Mouse (Mus musculus) erythroblast, adult 5-6 weeks (primary cell): ENCODE data around the gene Gm14548. TPM values are rescaled to one million over a fixed set of nuclear protein-coding genes. Genes with fewer than 3 reads are reported as not detected.
"Not testable (repeated sequence)": the region's sequence is repeated elsewhere in the genome, so short reads cannot be mapped to it uniquely, and the experiment has no call there.

Experiments
- ATAC-seq: replicated peaks from 2 replicates; pipeline ENCODE4 v1.8.0; 2016; ENCODE audit warnings: moderate number of reproducible peaks, mild to moderate bottlenecking, moderate TSS enrichment, inconsistent platforms; ENCODE audit not compliant: poor library complexity, low FRiP score, severe bottlenecking
- total RNA-seq, 2 experiments: library from RNA; stranded (forward) in 1 of 2; stranded (reverse) in 1 of 2; fragments of 150-400 nt in 1 of 2; fragments of 200-764, 138-1000 nt in 1 of 2; gene quantifications; 2 replicates each; pipeline versions ENCODE4 v1.2.3 to v1.2.4; 2015 to 2017; ENCODE audit warnings: low replicate concordance in 2 of 2

Gene Gm14548
- total RNA-seq (2015; ENCODE audit: low replicate concordance), result 7.5 and 8.8 TPM in 2 replicates
- total RNA-seq (2017; ENCODE audit: low replicate concordance), result 7.4 and 8.4 TPM in 2 replicates

- ATAC-seq, result not testable (repeated sequence)
Measured at GRCm38 (mm10) chr7:3898036-3898590, at the start of gene Gm14548. Gene Gm14548 (minus strand): TSS chr7:3898120.

- no peak for ATAC-seq
Measured at GRCm38 (mm10) chr7:3946117-3946516, 48.2 kb upstream of the Gm14548 start.

DNA sequence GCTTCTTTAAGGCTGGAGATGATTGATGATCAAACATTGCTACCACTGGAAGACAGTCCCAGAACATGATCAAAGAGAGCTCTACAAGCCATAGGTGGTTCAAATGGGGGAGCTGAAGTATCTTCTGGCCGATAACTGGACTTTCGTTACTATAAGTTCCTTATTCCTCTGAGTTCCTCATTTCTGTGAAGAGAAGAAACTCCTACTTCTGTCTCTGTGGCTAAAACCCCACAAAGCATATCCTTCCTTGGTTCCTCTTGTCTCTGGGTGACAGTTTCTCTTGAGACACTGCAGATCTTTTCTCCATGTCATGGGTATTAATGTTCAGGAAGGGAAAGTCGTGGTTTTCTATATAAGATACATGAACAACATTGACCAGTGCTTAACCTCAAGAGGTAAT lies 43.0 kb upstream of the Gm14548 start:
- ATAC-seq, result no peak

GRCm38 (mm10) chr7:3939866-3940525 lies 42.1 kb upstream of the Gm14548 start:
- ATAC-seq, result no peak

GRCm38 (mm10) chr7:3935473-3935872 lies 37.6 kb upstream of the Gm14548 start:
- ATAC-seq, result not testable (repeated sequence)

DNA sequence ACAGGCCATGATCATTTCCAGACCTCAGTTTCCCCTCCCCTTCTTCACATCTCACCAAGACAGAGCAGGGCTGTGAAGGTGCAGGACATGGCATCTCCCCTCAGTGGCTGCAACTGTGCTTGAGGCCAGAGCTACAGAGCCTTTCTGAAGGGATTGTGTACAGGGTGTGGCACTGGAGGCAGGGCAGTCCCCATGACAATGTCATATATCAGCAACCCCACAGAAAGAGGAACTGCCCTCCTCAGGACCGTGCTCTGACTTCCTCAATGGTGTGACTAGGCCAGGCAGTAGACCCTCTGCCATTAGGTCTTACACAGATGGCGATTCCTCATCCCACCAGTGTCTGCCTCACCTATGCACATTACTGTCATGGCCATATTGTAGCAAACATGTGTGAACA lies 17.5 kb upstream of the Gm14548 start, which contains the start of gene Lilra6:
Gene Lilra6, minus strand, starts transcription at position 117 of the 400 bp plus-strand sequence.
- not testable (repeated sequence) for ATAC-seq

DNA sequence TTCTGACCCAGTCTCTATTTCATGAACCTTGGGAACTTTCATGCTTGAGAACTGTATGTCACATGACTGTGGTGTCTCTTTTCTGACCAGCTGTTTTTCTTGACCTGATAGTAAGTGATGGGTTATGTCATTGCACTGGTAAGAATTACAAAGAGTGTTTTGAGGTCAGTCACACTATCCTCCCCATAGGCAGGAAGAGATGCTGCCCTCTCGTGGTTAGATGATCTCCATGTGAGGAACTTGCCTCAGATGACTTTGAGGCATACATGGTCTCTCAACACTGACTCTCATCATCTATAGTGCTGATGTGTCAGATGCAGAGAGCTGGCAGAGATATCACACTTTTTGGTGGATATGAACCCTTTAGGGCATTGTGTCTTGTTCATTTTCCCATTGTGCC lies 5.8 kb upstream of the Gm14548 start:
- ATAC-seq, result no peak

- ATAC-seq, result not testable (repeated sequence)
Measured at GRCm38 (mm10) chr7:3875032-3875431, 22.9 kb downstream of the Gm14548 start.

DNA sequence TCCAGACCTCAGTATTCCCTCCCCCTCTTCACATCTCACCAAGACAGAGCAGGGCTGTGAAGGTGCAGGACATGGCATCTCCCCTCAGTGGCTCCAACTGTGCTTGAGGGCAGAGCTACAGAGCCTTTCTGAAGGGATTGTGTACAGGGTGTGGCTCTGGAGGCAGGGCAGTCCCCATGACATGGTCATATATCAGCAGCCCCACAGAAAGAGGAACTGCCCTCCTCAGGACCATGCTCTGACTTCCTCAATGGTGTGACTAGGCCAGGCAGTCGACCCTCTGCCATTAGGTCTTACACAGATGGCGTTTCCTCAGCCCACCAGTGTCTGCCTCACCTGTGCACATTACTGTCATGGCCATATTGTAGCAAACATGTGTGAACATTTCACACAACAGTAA lies 53.0 kb downstream of the Gm14548 start, which contains the start of gene Pira2:
Gene Pira2, minus strand, starts transcription at position 101 of the 400 bp plus-strand sequence.
- ATAC-seq, result not testable (repeated sequence)

DNA sequence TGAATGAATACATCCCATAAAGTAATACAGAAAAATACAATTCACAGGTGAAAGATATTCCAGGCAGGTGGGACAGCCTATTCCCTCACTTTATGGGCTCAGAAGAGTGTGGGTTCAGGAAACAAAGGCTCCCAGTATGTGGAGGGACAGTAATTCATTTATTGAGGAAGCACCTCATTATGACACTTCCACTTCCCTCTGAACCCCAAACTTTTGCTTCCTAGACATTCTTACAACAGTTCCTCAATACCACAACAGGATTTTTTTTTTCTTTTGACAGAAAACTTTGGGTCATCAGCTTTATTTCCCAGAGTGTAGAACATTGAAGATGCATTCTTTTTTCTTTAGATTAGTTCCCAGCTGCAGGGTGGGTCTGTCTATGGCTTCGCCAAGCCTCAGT lies 60.1 kb downstream of the Gm14548 start:
- ATAC-seq, result not testable (repeated sequence)

Other genes starting within 250 kb of the Gm14548 start
- gene Leng1, start 232.3 kb downstream of the Gm14548 start, total RNA-seq (2015; ENCODE audit: low replicate concordance), result 1.5 and 5.0 TPM in 2 replicates
- 1.7 and 2.6 TPM in 2 replicates for gene Leng1, start 232.3 kb downstream of the Gm14548 start, total RNA-seq (2017; ENCODE audit: low replicate concordance)
- gene Tmc4, start 220.6 kb downstream of the Gm14548 start, total RNA-seq (2015; ENCODE audit: low replicate concordance), result 0.63 TPM in 1 of 2 replicates, not detected in the other
- gene Tmc4, start 220.6 kb downstream of the Gm14548 start, total RNA-seq (2017; ENCODE audit: low replicate concordance), result 2.1 and 3.6 TPM in 2 replicates
- gene Tsen34, start 205.3 kb downstream of the Gm14548 start, total RNA-seq (2015; ENCODE audit: low replicate concordance), result 1.2 and 7.9 TPM in 2 replicates
- 1.3 and 3.2 TPM in 2 replicates for gene Tsen34, start 205.3 kb downstream of the Gm14548 start, total RNA-seq (2017; ENCODE audit: low replicate concordance)
- 22.8 and 27.7 TPM in 2 replicates for gene Mboat7, start 204.6 kb downstream of the Gm14548 start, total RNA-seq (2015; ENCODE audit: low replicate concordance)
- 6.1 and 8.4 TPM in 2 replicates for gene Mboat7, start 204.6 kb downstream of the Gm14548 start, total RNA-seq (2017; ENCODE audit: low replicate concordance)
- 418 and 419 TPM in 2 replicates for gene Rps9, start 194.1 kb downstream of the Gm14548 start, total RNA-seq (2015; ENCODE audit: low replicate concordance)
- gene Rps9, start 194.1 kb downstream of the Gm14548 start, total RNA-seq (2017; ENCODE audit: low replicate concordance), result 230 and 442 TPM in 2 replicates
- gene Pirb, start 177.7 kb downstream of the Gm14548 start, total RNA-seq (2015; ENCODE audit: low replicate concordance), result 44.4 and 48.7 TPM in 2 replicates
- 10.7 and 16.3 TPM in 2 replicates for gene Pirb, start 177.7 kb downstream of the Gm14548 start, total RNA-seq (2017; ENCODE audit: low replicate concordance)
- gene Gm15448, start 72.4 kb downstream of the Gm14548 start, total RNA-seq (2015; ENCODE audit: low replicate concordance), result 2.1 TPM in 1 of 2 replicates, not detected in the other
- 1.6 and 3.8 TPM in 2 replicates for gene Gm15448, start 72.4 kb downstream of the Gm14548 start, total RNA-seq (2017; ENCODE audit: low replicate concordance)
- gene Pira2, start 53.1 kb downstream of the Gm14548 start, total RNA-seq (2015; ENCODE audit: low replicate concordance), result 11.3 and 12.5 TPM in 2 replicates
- gene Pira2, start 53.1 kb downstream of the Gm14548 start, total RNA-seq (2017; ENCODE audit: low replicate concordance), result 7.4 and 7.9 TPM in 2 replicates
- gene Lilra6, start 17.4 kb upstream of the Gm14548 start, total RNA-seq (2015; ENCODE audit: low replicate concordance), result 13.6 and 20.8 TPM in 2 replicates
- gene Lilra6, start 17.4 kb upstream of the Gm14548 start, total RNA-seq (2017; ENCODE audit: low replicate concordance), result 3.1 and 3.9 TPM in 2 replicates
- gene Lair1, start 165.1 kb upstream of the Gm14548 start, total RNA-seq (2015; ENCODE audit: low replicate concordance), result 16.5 and 25.6 TPM in 2 replicates
- gene Lair1, start 165.1 kb upstream of the Gm14548 start, total RNA-seq (2017; ENCODE audit: low replicate concordance), result 9.6 and 13.4 TPM in 2 replicates
- gene Ttyh1, start 221.3 kb upstream of the Gm14548 start, total RNA-seq (2015; ENCODE audit: low replicate concordance), result not detected in 2 replicates
- gene Ttyh1, start 221.3 kb upstream of the Gm14548 start, total RNA-seq (2017; ENCODE audit: low replicate concordance), result 0.28 and 3.0 TPM in 2 replicates
- 147 and 153 TPM in 2 replicates for gene Leng8, start 238.9 kb upstream of the Gm14548 start, total RNA-seq (2015; ENCODE audit: low replicate concordance)
- 144 and 160 TPM in 2 replicates for gene Leng8, start 238.9 kb upstream of the Gm14548 start, total RNA-seq (2017; ENCODE audit: low replicate concordance)